Mouse (Mus musculus) heart, postnatal 0 days (tissue): ENCODE measurements around the gene Fgf4. TPM values are rescaled to one million over a fixed set of nuclear protein-coding genes. Genes with fewer than 3 reads are reported as not detected.

Experiments used
- ATAC-seq: fragments of 200-750 bp; cut with Nextera tagmentation; 2 replicates; pipeline ENCODE4 v1.8.0; 2017; ENCODE audit warnings: low read depth, moderate number of reproducible peaks, moderate library complexity; ENCODE audit not compliant: insufficient read depth
- DNase-seq: peaks from one replicate; pipeline ENCODE4 v3.0.0-alpha.2; 2016; ENCODE audit warnings: low spot score
- H3K27ac ChIP-seq: fragments of 300-500 bp; sonication (generic); 2 replicates; pipeline ENCODE4 v1.5.1; 2014; ENCODE audit warnings: low read depth, mild to moderate bottlenecking
- H3K27me3 ChIP-seq: fragments of 300-500 bp; sonication (generic); 2 replicates; pipeline ENCODE4 v1.6.1; 2014; ENCODE audit warnings: low read length, mixed read lengths; ENCODE audit not compliant: control insufficient read depth, insufficient read depth
- H3K36me3 ChIP-seq: fragments of 300-500 bp; sonication (generic); replicated peaks from 2 replicates; pipeline ENCODE4 v1.6.1; 2014; ENCODE audit warnings: low read length, mixed read lengths; ENCODE audit not compliant: control insufficient read depth, insufficient read depth
- H3K4me1 ChIP-seq: fragments of 300-500 bp; sonication (generic); 2 replicates; pipeline ENCODE4 v1.6.1; 2014; ENCODE audit warnings: antibody characterized with exemption; ENCODE audit not compliant: control insufficient read depth, insufficient read depth
- H3K4me2 ChIP-seq: fragments of 300-500 bp; sonication (generic); 2 replicates; pipeline ENCODE4 v1.6.1; 2014; ENCODE audit warnings: low read depth, mild to moderate bottlenecking, low read length, moderate library complexity
- H3K4me3 ChIP-seq: fragments of 300-500 bp; sonication (generic); 2 replicates; pipeline ENCODE4 v1.5.1; 2014; ENCODE audit warnings: low read depth, low read length
- H3K9ac ChIP-seq: fragments of 300-500 bp; sonication (generic); replicated peaks from 2 replicates; pipeline ENCODE4 v1.6.1; 2014; ENCODE audit warnings: low read depth, low read length, mixed read lengths
- H3K9me3 ChIP-seq: fragments of 300-500 bp; sonication (generic); replicated peaks from 2 replicates; pipeline ENCODE4 v1.6.1; 2016; ENCODE audit warnings: low read length; ENCODE audit not compliant: control insufficient read depth
- CTCF ChIP-seq: IDR thresholded peaks from 2 replicates; pipeline ENCODE4 v1.5.1; 2016; ENCODE audit warnings: antibody characterized with exemption, control low read depth, low read depth
- EP300 ChIP-seq: IDR thresholded peaks from 2 replicates; pipeline ENCODE4 v1.6.1; 2016; ENCODE audit warnings: antibody characterized with exemption, low read depth
- WGBS: fragments of 180-500 bp; shearing (Covaris S2); extraction: QIAGEN DNeasy Blood & Tissue Kit; methylation state at CpG from one replicate; pipeline ENCODE4 v1.1.7; 2014; 5-methylcytosine and 5-hydroxymethylcytosine counted together
- polyA plus RNA-seq: library from polyadenylated mRNA; unstranded; fragments of >200 nt; fragmentation: Nextera tagmentation; extraction: Ambion mirVana; gene quantifications from 2 replicates; pipeline ENCODE4 v1.2.1, GENCODE M21; 2015
- total RNA-seq: library from RNA; depleted of rRNA; stranded (reverse); fragments of >200 nt; gene quantifications from 2 replicates; pipeline ENCODE4 v1.2.3, GENCODE M21; 2014; ENCODE audit warnings: low replicate concordance; rRNA removed

The Fgf4 gene
- total RNA-seq (not detected in 2 replicates), polyA plus RNA-seq (not detected in 2 replicates)

DNA sequence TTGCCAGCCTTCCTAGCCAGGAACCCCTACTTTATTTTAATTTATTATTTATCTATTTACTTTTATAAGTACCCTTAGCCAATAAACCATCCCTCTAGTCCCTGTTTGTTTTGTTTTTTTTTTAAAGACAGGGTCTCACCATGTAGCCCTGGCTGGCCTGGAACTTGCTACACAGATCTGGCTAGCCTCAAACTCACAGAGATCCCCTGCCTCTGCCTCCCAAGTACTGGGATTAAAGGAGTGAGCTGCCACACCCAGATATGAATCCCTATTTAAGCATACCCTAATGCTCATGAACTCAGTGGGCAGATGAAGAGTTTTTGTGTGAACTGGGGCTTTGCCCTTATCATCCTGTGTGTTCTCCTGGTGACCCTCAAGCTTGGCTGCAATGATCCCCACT is at the start of gene Fgf4:
Gene Fgf4, plus strand, starts transcription at position 301 of the 400 bp plus-strand sequence.
- Histone ChIP-seq H3K27ac (no peak within 1 kb of the TSS), H3K36me3 (no peaks in the 10 kb centered on the region), H3K9me3 (no peaks in the 10 kb centered on the region), H3K4me3 (no peak within 1 kb of the TSS), H3K9ac (no peak within 1 kb of the TSS), H3K27me3 (peaks cover 27% of the 10 kb centered on the region), H3K4me2 (no peak within 1 kb of the TSS), H3K4me1 (no peaks in the 10 kb centered on the region)
- ATAC-seq (no peak), DNase-seq (no peak)
- TF ChIP-seq EP300 (no peak), CTCF (no peak)

DNA sequence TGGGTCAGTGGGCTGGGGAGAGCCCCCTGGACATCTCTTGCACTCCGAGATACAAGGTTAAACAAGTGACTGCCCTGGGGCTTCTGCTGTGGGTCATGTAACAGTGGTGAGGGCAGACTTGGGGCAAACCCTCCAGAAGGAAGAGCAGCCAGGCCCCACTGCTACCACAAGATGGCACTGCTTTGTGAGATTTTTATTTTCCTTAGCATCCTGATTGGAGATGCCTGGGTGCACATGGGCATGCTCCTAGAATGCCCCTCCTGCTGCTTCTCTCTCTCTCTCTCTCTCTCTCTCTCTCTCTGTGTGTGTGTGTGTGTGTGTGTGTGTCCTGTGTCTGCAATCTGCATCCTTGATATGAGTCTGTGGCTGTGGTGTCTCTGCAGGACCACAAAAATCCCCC is 48.7 kb upstream of the Fgf4 start:
- Histone ChIP-seq H3K9me3 (no peaks in the 10 kb centered on the region), H3K36me3 (no peaks in the 10 kb centered on the region), H3K9ac (no peak overlapping the region), H3K4me1 (no peaks in the 10 kb centered on the region), H3K27ac (no peak overlapping the region), H3K4me3 (no peak overlapping the region), H3K4me2 (no peak overlapping the region), H3K27me3 (peaks cover 16% of the 10 kb centered on the region; the same call in 1 of the 2 replicates)
- TF ChIP-seq EP300: no peak
- peak; percentile 61 for TF ChIP-seq CTCF
- DNase-seq (peak; percentile 31), ATAC-seq (no peak)
- 42% methylated on average over 1 of the region's 1 CpGs for WGBS

GRCm38 (mm10) chr7:144807036-144807435 is 40.1 kb upstream of the Fgf4 start:
- Histone ChIP-seq H3K4me1 (no peaks in the 10 kb centered on the region), H3K27me3 (no peaks in the 10 kb centered on the region), H3K4me2 (no peak overlapping the region), H3K9me3 (no peaks in the 10 kb centered on the region), H3K27ac (no peak overlapping the region), H3K4me3 (no peak overlapping the region), H3K9ac (no peak overlapping the region), H3K36me3 (no peaks in the 10 kb centered on the region)
- 53% methylated on average over 6 of the region's 6 CpGs for WGBS
- ATAC-seq: no peak
- no peak for DNase-seq
- TF ChIP-seq EP300: no peak
- TF ChIP-seq CTCF: no peak

- no peak for ATAC-seq
- Histone ChIP-seq H3K4me2 (no peak overlapping the region), H3K4me1 (no peaks in the 10 kb centered on the region), H3K9me3 (no peaks in the 10 kb centered on the region), H3K27ac (no peak overlapping the region), H3K9ac (no peak overlapping the region), H3K27me3 (no peaks in the 10 kb centered on the region), H3K4me3 (no peak overlapping the region), H3K36me3 (no peaks in the 10 kb centered on the region)
- no peak for DNase-seq
- TF ChIP-seq EP300: no peak
- TF ChIP-seq CTCF: no peak
- WGBS: 54% methylated on average over 4 of the region's 4 CpGs
Observed at GRCm38 (mm10) chr7:144807976-144808577, 39.1 kb upstream of the Fgf4 start.

DNA sequence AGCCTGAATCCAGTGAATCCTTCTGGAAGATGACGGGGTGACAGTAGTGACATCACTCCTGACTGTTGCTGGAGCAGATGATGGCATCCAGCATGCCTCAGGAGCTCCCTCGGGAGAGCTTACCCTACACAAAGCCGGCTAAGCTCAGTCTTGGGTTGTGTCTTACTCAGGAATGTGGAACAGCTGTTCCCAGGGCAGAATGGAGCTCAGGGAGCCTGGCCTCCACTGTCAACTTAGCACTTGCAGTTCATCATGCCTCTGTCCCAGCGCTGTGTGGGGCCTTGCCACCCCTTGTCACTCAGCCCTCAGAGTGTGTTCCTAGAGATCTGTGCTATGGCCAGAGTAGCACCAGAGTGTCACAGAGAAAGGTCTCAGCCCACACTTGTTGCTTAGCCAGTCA is 35.6 kb upstream of the Fgf4 start:
- ATAC-seq (no peak), DNase-seq (no peak)
- Histone ChIP-seq H3K27ac (no peak overlapping the region), H3K4me1 (no peaks in the 10 kb centered on the region), H3K27me3 (no peaks in the 10 kb centered on the region), H3K4me2 (no peak overlapping the region), H3K9ac (no peak overlapping the region), H3K4me3 (no peak overlapping the region), H3K36me3 (no peaks in the 10 kb centered on the region), H3K9me3 (no peaks in the 10 kb centered on the region)
- TF ChIP-seq EP300 (no peak), CTCF (no peak)
- 26% methylated on average over 4 of the region's 4 CpGs for WGBS

- H3K36me3 ChIP-seq: no peaks in the 10 kb centered on the region
- peaks cover 6% of the 10 kb centered on the region; the same call in 1 of the 2 replicates for H3K9me3 ChIP-seq
- no peak for DNase-seq
- ATAC-seq: no peak
- H3K9ac ChIP-seq: no peak overlapping the region
- TF ChIP-seq EP300: no peak
- no peak for TF ChIP-seq CTCF
- H3K4me2 ChIP-seq: no peak overlapping the region
- no peak overlapping the region for H3K27ac ChIP-seq
- no peak overlapping the region for H3K4me3 ChIP-seq
- H3K4me1 ChIP-seq: no peaks in the 10 kb centered on the region
- H3K27me3 ChIP-seq: peaks cover 14% of the 10 kb centered on the region
- WGBS: 60% methylated on average over 7 of the region's 7 CpGs
Observed at GRCm38 (mm10) chr7:144821901-144822300, 25.3 kb upstream of the Fgf4 start.
